Mouse (Mus musculus) spleen, embryonic (tissue): ENCODE measurements around the gene Chchd4.

Experiments
- CTCF ChIA-PET: fragments of 350-600 bp; sonication (Branson Sonifier 250); formaldehyde crosslinking; loops from one replicate; lab custom pipeline; 2022; lab: Charles Lee

Gene Chchd4

DNA sequence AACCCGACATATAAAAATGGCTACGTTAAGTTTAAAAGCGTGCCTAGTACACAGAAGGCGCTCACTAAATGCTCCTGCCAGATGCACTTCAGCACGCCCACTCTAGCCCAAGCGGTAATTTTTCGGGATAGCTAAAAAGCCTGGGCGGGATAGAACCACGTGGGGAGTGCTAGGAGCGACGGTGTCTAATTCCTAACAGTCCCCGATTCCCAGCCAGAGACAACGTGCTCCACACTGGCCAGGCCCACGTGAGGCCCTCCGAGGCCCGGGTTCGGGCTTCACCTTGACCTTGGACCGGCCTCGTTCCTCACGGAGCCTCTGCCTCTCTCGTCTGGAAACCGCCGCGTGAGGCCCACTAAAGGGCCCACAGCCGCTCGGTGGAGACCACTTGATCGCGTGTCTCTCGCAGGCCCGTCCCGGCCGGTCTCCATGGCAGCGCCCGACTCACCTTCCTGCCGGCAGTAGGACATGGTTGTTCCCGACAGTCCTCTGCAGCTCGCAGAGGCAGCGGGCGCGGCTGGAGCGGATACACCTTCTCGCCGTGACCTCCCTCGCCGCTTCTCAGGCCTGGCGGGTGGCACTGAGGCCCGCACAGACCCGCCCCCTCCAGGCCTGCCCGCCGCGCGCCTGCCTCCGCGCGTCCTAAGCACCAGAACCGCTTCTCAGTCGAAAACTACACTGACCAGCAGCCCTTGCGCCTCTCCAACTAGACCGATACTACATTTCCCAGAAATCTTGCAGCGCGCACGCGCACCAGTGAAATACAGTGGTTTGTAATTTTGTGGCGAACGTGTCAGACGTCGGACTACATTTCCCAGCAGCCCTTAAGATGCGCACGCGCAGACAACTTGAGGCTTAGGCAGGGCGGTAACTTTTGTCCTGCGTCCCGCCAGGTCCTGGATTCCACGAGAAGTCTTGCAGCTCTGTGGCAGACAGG lies at the start of gene Chchd4, which contains the start of gene Tmem43:
Gene Chchd4 (minus strand): TSS at position 679 of the 937 bp plus-strand sequence.
Gene Tmem43 (plus strand): TSS at position 836 of the 937 bp plus-strand sequence.
- CTCF ChIA-PET: no interaction called here

DNA sequence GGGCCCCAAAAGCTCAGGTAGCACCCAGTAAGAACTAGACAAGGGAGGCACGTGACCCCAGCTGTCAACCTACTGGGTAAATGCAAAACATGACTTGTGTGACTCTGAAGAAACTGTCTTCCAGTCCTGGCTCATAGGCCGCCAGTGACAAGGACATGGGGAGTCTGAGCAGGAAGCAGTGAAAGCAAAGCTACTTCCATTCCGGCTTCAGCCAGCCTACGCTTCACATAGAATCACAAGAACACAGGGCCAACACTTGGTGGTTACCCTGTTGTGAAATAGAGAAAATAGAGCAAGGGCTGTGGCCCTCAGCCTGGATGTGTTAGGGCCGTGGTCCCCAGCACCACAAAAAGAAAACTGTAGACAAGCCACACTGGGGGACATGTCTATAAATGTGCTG lies 49.5 kb upstream of the Chchd4 start:
- CTCF ChIA-PET: no interaction called here

DNA sequence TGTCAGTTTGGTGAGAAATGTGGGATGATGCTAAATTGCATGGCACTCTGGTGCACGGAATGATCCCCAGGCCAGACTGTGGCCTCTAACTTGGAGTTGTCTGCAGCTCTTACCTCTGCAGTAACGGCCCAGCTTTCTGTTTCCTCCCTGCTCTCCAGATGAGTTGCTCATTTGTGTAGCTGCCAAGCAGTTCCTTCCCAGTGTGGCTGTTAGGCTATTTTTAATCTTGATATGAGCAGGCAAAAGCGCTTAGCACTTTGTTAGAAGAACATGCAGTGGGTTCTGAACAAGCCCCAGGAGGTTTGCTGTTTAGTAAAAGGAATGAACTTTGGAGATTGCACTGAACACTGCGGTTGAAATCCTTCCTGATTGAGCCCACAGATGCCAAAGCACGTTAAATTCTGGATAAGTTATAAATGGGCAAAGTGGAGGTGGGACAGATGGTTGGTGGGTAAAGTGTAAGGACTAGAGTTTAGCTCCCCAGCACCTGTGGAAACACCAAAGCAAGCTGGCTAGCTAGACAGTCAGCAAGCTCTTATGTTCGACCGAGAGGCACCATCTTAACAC lies 45.2 kb upstream of the Chchd4 start:
- CTCF ChIA-PET: no interaction called here

DNA sequence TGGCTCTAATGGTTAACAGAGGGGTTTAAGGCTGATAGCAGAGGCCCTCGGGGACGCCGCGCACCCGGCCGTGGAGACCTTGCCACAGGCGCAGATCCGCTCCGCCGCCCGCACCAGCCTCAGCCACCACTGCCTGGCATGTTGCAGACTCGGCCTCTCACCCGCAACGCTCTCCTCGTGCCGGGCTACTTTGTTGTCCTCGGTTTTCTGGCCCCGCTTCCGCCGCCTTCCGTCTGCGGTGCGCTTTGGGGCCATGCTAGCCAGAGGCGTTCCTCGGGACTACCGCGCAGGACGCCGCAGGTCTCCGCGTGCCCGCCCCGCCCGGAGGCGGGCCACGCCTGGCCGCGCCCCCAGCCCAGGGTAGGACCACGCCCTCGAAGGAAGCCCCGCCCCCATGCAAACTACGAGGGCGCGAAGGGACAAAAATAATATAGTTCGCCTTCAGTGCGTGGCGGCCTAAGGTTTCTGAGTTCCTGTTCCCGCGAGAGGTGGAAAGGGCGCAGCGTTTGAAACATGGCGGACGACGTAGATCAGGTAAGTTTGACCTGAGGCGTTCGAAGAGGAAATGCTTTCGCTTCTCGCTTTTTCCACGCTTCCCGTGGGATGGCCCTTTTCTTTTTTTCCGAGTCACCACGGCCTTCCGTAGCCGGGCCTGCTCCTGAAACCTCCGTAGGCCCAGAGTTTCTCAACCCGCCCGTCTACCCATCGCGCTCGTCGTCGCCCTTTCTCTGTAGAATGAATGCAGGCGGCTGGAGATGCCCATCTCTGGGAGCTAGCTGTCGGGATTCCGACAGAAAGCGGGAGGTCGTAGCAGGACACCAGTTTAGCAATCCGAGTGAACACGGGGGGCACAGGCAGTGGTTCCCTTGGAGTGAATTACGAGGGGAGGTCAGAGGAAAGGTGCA lies 42.5 kb upstream of the Chchd4 start, which contains the start of the genes Xpc and Lsm3:
Gene Xpc (minus strand): TSS at position 344 of the 905 bp plus-strand sequence.
Gene Lsm3 (plus strand): TSS at position 384 of the 905 bp plus-strand sequence.
- CTCF ChIA-PET: no interaction called here

DNA sequence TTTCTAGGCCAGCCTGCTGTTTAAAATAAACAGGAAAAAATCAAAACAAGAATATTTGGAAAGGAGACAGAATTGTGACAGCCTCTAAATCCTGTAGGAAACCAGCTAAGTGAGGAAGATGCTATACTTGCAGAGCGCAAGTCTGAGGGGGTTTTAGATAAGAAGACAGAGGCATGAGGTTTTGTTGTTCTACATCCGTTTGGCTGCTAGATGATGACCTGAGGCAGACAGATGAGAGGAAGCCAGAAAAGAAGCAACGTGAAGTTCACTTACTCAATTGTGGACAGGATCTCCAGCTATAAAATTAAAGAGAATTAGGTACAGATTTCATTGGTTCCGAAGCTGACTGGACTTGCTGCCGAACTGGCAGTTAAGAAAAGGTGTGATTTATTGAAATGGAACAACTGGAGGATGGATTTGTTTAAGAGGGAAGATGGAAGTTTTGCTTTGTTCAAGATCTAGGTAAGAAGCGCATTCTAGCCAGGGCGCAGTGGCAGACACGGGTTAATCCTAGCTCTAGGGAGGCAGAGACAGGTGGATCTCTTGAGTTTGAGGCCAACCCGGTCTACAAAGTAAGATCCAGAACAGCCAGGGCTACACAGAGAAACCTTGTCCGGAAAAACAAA lies 41.5 kb upstream of the Chchd4 start:
- CTCF ChIA-PET: no interaction called here

DNA sequence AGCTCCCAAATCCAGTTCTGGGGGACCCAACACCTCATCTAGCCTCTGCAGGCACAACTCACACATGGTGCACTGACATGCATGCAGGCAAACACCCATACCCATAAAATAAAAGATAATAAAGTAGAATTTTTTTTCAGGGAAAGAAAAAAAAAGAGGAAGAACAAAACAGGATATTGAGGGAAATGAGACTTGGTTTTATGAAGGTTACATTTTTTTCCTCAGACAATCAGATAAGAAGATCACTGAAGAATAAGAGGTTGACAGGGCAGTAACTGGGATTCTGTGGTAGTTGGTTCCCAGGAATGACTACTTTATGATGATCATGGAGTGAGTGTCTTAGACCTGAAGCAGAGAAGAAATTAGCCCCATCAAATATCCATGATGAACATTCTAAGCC lies 40.8 kb upstream of the Chchd4 start:
- CTCF ChIA-PET: no interaction called here

DNA sequence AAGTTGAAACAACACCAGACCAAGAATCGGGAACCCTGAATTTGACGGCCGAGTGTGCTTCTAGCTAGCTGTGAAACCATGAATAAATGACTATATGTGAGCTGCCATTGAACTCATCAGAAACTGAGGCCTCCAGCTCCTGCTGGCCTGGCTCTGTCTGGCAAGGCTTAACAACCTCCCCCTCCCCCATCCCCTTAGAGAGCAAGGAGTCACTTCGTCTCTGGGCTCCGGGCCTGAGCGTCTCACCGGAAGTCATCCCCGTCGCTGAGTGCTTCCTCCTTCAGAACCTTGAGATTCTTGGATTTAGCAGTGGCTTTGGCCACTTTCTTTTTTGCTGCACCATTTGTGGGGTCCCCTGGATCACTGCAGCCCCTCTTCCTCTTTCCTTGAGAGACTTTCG lies 36.9 kb upstream of the Chchd4 start:
- CTCF ChIA-PET: interaction anchor here (0.7 kb wide), 1 partner anchor 590 kb away, joined by 3 read pairs; no protein-coding TSS in a partner anchor

DNA sequence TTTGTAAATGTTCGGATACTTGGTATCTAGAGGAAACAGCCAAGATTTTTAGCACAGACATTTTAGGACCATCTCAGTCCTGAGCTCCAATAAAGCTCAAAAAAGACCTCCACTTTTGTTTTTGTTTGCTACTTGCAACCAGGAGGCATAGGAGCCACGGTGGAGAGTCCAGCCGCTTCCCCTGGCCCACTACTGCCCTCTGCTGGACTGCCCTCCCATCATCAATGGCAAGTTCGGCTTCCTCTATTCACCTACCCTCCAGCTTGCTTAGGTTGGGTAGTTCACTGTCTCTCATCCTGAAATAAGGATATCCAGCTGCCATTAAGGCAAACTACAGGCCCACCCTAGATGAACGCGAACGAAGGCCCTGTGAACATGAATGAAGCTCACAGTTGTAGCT lies 36.0 kb upstream of the Chchd4 start:
- CTCF ChIA-PET: interaction anchor here (0.7 kb wide), 1 partner anchor 1175 kb away, joined by 3 read pairs; no protein-coding TSS in a partner anchor

DNA sequence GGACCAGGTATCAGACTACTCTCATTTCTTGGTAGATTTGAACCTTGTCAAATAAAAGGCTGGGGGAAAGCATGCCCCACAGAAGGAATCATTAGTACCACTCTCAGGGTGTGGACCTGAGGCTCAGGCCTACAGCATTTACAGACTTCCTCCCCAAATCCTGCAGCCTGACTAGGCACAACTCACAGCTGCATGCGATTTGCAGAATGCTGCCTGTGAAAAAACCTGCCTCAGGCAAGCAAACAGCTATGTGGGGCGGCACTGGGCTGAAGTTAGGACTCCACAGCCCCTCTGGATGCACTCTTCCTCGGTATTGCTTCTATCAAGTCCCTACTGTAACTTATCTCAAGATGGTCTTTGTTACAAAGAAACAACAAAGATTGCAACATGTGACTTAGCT lies 34.7 kb upstream of the Chchd4 start:
- CTCF ChIA-PET: no interaction called here

DNA sequence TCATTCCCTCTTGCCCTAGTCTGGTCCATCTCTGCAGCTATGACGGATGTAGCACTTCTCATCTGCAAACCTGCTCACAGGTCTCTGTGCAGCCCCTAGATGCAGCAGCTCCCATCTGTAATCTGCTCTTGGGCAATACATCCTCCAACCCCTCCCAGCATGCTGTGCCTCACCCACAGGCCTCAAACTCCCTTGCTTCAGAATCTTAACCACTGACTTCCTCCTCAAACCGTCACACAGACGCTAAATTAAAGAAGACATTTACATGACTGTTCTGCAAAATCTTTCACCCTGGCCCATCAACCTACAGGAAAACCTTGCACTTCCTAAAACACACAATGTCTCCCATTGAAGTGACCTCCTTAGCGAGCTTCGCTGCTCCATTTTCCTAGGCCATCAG lies 32.7 kb upstream of the Chchd4 start:
- CTCF ChIA-PET: no interaction called here

DNA sequence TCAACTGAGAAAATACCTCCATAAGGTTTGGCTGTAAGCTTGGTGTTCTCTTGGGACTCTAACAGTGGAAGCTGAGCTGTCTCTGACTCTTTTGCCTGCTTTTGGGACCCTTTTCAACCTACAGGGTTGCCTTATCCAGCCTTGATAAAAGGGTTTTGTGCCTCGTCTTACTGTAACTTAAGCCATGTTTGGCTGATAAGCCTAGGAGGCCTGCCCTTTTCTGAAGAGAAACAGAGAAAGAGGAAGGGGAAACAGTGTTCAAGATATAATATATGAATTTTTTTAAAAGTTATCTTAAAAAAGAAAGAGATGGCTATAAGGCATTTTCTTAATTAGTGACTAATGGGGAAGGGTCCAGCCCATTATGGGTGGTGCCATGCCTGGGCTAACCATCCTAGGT lies 30.0 kb upstream of the Chchd4 start:
- CTCF ChIA-PET: no interaction called here

DNA sequence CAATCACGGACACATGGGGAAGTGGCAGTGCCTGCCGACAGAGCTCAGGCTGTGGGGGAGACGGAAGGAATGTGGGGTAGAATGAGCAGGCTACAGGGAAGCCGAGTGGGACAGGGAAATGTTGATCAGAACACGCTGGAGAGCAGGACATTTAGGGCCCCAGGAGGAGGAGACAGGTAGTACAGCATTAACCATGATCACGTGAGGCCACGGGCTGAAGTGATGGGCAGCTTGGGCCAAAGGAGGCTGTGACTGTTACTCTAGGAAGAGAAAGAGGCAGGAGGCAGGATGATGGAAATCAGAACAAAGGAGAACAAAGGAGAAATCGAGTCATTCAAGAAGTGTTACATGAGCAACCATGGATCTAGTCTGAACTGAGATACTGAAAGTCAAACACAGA lies 21.2 kb upstream of the Chchd4 start:
- CTCF ChIA-PET: no interaction called here

DNA sequence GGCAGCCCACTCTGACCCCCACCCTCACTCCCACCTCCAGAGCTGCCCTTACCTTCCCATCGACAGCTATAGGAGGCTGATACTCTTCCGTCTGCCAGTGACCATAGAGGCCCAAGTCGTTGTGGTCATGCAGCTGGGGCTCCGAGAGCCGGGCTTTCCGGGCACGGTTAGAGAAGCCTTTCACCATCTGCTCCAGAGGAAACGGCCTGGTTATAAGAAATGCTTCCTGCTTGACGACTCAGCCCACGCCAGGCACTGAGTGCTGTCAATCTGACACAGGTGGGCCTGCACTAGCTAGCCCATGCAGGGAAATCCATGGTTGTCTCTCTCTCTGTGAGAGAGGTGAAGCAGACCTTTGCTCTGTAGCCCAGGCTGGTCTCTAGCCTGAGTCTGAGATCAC lies 19.7 kb upstream of the Chchd4 start:
- CTCF ChIA-PET: no interaction called here

DNA sequence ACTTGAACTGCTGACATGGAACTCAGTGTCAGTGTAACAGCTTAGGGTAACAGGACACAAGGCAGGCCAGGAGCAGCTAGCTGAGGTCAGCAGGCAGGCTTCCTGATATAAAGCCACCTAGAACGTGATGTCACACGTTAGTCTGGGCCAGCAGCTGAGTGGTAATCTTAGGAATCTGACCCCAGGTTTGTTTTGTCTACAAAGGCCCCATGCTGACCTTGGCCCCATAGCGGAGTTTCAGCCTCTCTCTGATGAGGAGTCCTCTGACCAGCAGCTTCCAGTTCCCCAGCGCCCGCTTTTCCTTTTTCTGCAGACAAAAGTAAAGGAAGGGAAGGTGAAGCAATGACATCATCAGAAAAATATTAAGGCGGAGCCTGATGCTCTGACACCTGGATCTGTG lies 17.7 kb upstream of the Chchd4 start:
- CTCF ChIA-PET: interaction anchor here (0.5 kb wide), 1 partner anchor 23 kb away, joined by 6 read pairs; no protein-coding TSS in a partner anchor

DNA sequence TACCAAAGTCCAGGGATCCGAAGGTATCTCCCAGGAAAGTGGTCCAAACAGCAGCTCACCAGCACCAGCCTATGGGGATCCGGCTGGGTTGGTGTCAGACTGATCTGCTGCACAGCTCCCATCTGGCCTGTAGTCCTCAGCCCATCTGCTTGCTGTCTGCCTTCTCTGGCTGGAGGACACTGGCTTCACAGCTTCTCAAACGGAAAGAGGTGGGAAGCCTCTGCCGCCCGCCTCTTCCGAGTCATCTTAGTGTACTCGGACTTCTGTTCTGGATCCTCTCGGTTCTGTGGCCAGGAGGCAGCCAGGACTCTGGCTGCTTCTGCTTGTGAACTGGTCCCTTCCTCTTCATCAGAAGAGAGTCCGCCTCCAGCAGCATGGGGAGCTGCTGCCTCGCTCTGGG lies 16.5 kb upstream of the Chchd4 start:
- CTCF ChIA-PET: no interaction called here

DNA sequence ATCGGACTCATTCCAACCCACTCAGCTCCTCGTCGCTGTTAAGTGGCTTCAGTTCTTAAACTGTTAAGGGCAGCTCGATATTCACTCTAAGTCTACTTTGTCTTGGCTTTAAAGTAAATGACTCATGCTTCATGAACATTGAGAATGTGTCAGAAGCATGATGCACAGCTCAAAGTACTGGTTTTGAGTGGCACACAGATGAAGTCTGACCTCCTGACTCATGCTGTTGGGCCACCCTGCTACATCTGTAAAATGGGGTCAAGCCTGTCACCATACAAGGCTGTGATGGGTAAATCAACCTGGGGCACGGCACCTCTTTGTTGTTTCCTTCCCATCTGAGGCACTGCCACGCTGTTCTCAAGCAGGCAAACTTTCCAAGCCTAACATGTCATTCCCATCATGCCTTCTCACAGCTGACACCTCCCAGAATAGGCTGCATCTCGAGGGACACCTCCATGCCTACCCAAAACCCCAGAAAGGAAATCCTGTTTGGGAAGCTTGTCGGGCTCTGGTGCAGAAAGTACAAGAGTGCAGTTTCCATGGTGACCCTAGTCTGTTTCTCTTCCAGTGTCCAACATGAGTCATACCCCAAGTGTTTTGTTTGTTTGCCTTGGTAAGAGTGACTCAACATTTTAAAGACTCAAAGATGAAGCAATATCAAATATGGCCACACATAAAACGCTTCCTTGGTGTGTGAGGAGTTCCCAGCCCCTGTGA lies 15.3 kb upstream of the Chchd4 start:
- CTCF ChIA-PET: no interaction called here

DNA sequence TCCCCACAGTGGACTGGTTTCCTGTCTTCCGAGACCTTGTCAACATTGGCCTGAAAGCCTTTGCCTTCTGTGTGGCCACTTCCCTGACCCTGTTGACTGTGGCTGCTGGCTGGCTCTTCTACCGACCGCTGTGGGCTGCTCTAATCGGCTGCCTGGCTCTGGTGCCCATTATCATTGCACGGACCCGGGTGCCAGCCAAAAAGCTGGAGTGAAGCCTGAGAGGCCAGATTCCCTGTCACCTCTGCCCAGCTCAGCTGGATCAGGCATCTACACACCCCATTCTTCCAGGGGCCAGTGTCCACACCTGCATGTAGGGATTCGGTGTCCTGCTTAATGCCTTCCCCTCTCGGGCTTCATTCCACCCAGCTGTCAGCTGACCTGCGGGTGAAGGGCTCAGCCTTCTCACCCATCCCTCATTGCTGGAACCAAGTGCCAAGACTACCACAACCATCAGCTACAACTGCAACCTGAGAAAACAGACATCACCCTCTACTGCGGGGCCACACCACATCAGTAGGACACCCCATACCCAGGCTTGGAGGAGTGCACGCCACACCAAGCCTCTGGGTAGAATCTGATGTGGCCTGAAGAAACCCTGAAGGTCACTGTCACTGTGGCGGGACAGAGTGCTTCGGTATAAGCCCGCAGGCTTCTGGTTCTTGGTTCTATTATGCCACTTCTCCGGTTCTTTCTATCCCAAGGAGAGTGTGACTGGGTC lies 13.5 kb upstream of the Chchd4 start:
- CTCF ChIA-PET: no interaction called here

DNA sequence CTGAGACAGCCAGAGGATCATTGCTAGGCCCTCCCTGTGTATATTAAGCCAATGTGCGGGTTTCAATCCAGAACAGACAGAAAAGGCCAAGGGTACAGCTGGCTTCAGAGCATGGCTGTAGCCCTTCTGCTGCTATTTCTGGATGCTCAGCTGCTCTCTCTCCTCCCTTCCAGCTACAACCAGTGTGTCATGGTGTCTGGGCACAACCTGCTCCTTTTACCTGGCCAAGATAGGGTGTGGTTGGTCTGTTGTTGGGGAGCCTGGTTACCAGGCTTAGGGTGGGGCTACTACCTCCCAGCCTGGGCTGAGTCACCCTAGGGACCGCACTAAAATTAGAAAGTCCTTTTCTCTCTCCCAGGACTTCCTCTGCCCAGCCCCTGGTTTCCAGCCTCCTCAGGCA lies 10.0 kb upstream of the Chchd4 start:
- CTCF ChIA-PET: no interaction called here

DNA sequence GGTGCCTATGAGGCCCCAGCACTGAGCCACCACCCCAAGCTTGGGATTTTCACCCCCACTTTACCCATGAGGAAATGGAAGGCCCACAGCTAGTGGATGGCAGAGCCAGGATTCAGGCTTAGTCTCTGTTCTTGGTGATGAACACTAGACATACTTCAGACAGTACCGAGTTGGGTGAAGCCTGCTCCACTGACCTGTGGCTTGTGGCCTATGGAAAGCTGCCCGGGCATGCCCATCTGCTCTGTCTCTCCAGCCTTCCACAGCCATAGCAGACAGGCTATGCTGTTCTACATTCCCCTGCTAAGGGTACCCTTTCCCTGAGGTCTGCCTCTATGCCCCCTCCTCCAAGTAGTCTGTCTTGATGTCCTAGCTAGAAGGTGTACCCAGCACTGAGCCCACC lies 3.2 kb upstream of the Chchd4 start:
- CTCF ChIA-PET: no interaction called here
